Mouse (Mus musculus) urinary bladder, postnatal 14 days (tissue): ENCODE results near the gene Ifit2.
"Not testable (repeated sequence)": the region's sequence is repeated elsewhere in the genome, so short reads cannot be mapped to it uniquely, and the experiment has no call there.

Source experiments
- DNase-seq: peaks from one replicate; pipeline ENCODE4 v3.0.0; 2021; ENCODE audit warnings: low spot score

Ifit2 gene

DNA sequence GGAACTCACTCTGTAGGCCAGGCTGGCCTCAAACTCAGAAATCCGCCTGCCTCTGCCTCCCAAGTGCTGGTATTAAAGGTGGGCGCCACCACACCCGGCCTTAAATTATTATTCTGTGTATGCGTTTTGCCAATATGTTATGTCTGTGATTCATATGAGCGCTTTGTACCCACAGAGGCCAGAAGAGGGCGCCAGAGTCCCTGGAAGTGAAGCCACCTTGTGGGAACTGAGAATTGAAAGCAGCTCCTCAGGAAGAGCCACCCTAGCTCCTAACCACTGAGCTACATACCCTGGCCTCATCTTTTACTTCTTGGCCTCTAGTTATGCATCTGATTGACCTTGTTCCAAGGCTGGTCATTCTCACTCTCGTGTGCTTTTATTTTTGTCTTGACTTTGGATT lies 2.5 kb upstream of the Ifit2 start:
- DNase-seq: peak; percentile 77

GRCm38 (mm10) chr19:34550205-34550533 lies 325 bp upstream of the Ifit2 start:
- DNase-seq: no peak

DNA sequence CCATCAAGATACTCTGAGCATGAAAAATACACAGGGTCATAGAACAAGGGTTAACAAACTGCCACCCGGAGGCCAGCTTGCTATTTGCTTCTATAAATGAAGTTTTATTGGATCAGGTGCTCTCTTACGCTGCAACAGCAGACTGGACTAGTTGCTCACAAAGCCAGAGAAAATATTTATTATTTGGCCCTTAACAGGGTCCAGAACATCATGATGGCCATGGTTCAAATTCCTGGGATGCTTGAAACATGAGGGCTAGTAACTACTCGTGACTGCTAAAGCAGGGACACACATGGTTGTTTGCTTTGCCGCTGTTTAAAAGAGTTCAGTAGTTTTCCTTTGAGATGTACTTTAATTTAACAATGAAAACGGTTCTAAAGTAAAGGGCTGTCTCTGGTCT lies 1.5 kb downstream of the Ifit2 start:
- DNase-seq: peak; percentile 29

- no peak for DNase-seq
Measured at GRCm38 (mm10) chr19:34553021-34553420, 2.5 kb downstream of the Ifit2 start.

- no peak for DNase-seq
Measured at GRCm38 (mm10) chr19:34553522-34553921, 3.0 kb downstream of the Ifit2 start.

DNA sequence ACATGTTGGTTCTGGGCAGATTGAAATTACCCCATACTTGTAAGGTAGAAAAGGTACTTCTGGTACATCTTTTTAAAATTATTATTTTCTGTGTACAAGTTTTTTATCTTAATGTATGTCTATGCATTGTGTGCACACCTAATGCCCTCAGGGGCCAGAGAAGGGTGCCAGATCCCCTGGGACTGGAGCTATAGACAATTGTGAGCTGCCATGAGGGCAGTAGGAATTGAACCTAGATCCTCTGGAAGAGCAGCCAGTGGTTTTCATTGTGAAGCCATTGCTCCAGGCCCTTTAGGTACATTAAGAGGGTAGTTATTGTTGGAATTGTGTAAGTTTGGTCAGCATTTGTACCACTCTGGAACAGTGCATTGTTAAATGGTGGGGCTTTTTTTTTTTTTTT lies 3.6 kb downstream of the Ifit2 start:
- DNase-seq: no peak

DNA sequence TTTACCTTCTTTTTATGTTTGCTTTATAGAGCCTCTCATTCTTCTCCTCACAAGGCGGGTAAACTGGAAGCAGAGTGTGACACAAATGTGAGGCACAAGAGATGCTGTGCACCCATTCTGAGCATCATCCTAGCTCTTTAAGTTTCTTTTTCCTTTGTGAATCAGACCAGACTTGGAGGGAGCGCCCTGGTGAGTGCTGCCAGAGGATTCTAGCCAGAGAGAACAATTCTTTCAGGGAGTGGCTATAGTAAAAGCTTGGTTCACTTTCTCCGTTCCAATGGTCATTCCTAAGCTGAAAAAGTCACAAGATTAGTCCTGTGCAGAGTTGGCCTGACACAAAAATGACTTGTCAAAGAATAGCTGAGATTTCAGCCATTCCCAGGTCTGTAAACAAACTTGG lies 6.1 kb downstream of the Ifit2 start:
- DNase-seq: peak; percentile 41

DNA sequence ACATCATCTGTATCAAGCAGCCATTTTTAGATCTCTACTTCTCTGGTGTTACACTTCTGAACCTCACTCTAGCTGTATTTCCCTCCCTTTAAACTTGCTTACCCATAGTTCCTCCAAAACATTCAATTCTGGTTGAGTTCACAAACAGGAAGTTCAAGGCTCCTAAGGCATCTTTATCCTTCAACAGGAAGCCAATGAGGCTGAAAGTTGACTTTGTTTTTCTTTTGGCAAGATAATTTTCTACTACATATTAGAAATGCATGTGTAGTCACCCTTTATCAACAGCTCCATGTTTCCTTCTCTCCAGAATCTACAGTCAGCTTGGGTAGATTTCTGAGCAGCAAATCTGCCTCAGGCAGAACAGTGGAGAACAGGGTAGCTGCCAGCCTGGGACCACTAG lies 12.1 kb downstream of the Ifit2 start:
- DNase-seq: no peak

DNA sequence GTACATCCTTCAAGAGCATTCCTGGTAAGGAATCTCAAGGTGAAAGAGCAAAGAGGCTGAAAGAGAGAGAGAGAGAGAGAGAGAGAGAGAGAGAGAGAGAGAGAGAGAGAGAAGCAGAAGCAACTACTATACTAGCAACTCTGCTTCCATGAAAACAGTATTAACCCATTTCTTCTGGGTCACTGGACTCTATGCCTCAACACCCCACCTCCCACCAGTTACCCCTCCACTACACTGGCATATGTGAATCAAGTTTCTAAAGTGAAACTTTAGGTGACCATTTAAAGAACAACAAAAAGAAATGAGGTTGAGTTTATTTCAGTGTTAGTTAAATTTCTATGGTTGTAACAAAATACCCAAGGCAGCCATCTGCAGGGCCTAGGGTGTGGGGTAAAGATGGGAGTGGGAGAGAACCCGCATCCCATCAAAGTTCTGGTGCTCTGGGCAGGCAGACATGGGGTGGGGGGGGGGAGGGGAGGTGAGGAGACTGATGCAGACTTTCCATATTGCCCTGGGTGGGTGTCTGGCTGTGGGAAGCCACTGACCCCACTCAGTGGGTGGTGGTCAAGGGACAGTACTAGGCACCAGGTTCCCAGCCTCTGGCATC lies 15.8 kb downstream of the Ifit2 start:
- DNase-seq: no peak

DNA sequence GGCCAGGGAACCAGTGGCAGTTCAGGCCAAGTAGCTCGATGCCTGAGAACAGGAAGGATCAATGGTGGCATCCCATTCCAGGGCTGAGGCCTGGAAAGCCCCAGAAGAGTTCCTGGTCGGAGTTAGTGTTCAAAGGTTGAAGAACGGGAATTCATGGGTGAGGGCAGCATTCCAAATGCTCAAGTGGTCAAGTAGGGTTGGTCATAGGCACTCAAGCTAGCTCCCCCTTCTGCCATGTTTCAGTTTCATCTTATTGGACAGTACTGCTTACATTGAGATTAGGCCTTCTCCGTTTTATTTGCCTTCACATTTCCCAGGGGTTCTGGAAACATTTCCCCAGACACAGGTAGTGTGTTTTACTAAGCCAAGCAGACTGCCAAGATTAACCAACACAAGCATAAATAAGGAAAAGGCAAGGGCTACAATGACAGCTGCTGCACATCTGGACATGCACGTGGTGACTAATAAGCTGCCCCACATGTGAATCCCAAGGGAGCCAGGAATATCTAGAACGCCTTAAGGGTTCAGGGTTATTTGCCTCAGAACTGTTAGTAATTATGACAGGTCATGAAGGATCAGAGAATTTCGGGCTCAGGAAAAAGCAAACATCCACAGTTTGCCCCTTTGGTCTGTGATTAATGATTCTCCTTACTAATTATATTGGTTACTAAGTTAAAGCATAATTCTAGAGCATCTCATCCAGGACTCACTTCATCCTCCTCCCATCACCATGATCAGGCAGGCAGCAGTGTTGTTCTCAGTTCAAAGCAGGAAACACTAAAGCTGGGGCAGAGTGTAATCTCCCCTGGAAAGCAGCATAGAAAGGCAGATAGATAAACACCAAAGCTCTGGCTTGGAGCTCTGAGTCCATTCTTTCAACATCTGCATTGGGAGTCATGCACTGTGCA lies 18.7 kb downstream of the Ifit2 start:
- DNase-seq: no peak

- no peak for DNase-seq
Measured at GRCm38 (mm10) chr19:34569896-34570476, 19.5 kb downstream of the Ifit2 start.

DNA sequence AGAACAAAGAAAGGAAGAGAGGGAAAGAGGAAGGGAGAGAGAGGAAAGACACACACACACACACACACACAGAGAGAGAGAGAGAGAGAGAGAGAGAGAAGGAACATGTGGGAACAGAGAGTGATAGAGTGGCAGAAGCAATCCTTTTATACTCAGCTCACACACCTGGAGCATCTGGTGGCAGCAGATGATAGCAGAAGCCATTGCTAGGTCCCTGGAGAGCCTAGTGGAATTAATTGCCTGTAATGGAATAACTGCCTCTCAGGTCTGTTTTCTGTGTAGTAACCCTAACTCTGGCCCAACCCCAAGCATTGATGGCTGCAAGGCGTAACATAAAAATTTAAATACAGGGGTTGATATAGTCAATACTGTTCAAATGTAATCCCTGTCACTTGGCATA lies 20.6 kb downstream of the Ifit2 start:
- no peak for DNase-seq

DNA sequence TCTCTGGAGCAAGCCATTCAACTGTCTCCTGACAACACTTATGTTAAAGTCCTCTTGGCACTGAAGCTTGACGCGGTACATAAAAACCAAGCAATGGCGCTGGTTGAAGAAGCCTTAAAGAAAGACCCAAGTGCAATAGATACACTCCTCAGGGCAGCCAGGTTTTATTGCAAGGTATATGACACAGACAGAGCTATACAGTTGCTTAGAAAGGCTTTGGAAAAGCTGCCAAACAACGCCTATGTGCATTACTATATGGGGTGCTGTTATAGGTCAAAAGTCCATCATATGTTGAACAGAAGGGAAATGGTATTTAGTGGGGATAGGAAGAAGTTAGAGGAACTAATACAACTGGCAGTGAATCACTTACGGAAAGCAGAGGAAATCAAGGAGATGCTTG lies 23.2 kb downstream of the Ifit2 start:
- no peak for DNase-seq

- no peak for DNase-seq
Measured at GRCm38 (mm10) chr19:34577121-34577520, 26.6 kb downstream of the Ifit2 start.

DNA sequence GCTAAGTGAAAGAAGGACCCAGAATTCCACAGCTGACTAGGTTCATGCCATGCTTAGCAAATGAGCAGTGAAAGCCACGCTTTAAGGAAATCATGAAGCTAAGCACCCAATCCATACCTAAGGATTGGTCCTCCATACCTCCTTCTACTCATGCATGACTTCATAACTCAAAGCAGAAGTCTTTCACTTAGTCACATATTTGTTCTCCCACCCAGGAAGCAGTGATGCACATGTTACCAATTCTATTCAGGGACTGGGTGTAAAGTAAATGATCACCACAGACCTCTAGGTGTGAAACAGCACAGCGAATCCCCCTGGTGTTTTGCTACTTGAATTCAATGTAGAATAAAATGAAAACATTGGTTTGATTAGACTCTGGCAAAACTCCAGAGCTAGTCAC lies 32.2 kb downstream of the Ifit2 start:
- DNase-seq: not testable (repeated sequence)

- not testable (repeated sequence) for DNase-seq
Measured at GRCm38 (mm10) chr19:34583126-34583766, 32.8 kb downstream of the Ifit2 start, which contains the start of gene Ifit3. Gene Ifit3 (plus strand): TSS chr19:34583531.

DNA sequence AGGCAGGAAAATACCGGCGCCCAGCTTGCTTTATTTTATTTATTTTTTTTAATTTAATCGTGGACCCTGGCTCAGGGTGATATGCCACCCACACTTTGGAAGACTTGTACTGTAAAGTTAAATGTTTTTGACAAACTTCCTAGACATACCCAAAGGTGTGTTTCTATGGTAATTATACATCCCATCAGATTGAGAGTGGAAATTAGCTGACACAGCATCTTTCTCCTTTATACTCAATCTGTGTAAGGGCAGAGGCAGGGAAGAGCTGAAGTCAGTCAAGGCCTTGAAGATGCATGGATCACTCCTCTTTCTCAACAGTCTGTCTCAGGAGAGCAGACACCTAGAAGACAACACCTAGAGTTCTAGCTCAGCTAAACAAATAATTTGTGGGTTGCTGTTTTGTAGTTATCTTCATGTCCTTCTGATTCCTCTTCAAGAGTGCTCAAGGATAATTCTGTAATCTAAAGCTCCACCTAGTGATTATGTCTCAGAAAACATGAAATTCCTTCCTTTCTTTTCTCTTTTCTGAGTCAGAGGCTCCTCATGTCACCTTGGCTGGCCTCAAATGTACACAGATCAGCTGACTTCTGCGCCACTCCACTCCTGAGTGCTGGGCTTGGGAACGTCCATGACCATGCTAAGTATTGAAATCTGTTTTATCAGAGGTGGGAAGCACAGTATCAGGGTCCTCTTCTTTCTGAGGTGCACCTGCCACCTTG lies 35.4 kb downstream of the Ifit2 start:
- DNase-seq: not testable (repeated sequence)

- DNase-seq: not testable (repeated sequence)
Measured at GRCm38 (mm10) chr19:34587898-34588692, 37.6 kb downstream of the Ifit2 start.

- DNase-seq: no peak
Measured at GRCm38 (mm10) chr19:34588959-34589358, 38.5 kb downstream of the Ifit2 start.

- DNase-seq: no peak
Measured at GRCm38 (mm10) chr19:34593456-34593855, 43.0 kb downstream of the Ifit2 start.

DNA sequence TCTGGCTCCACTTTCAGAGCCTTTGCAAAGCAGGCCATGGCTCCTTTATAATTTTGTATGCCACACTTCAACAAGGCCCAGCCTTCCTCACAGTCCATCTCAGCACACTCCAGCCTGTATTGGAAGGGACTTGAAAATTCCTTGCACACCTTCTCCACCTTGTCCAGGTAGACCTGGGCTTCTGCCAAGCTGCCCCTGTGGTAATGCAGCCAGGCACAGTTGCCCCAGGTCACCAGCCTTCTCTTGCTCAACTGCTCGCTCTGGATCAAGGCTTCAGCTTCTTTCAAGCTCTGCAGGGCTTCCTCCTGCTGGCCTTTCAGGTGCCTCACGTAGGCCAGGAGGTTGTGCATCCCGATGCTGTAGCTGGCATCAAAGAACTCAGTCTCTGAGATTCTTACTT lies 44.0 kb downstream of the Ifit2 start:
- not testable (repeated sequence) for DNase-seq
